Mouse (Mus musculus) hindbrain, postnatal 0 days (tissue): ENCODE data around the gene Klf13. TPM values are rescaled to one million over a fixed set of nuclear protein-coding genes. Genes with fewer than 3 reads are reported as not detected.

ENCODE experiments used
- ATAC-seq: fragments of 200-750 bp; cut with Nextera tagmentation; 2 replicates; pipeline ENCODE4 v1.8.0; 2017; ENCODE audit warnings: mild to moderate bottlenecking, moderate TSS enrichment, moderate library complexity
- DNase-seq: peaks from one replicate; pipeline ENCODE4 v3.0.0-alpha.2; 2015; ENCODE audit warnings: low spot score
- H3K27ac ChIP-seq: fragments of 300-500 bp; sonication (generic); 2 replicates; pipeline ENCODE4 v1.5.1; 2014; ENCODE audit warnings: mild to moderate bottlenecking
- H3K27me3 ChIP-seq: fragments of 300-500 bp; sonication (generic); 2 replicates; pipeline ENCODE4 v1.6.1; 2014; ENCODE audit warnings: low read length, mixed read lengths; ENCODE audit not compliant: insufficient read depth
- H3K36me3 ChIP-seq: fragments of 300-500 bp; sonication (generic); 2 replicates; pipeline ENCODE4 v1.6.1; 2014; ENCODE audit warnings: low read length, mixed read lengths; ENCODE audit not compliant: insufficient read depth
- H3K4me1 ChIP-seq: fragments of 300-500 bp; sonication (generic); 2 replicates; pipeline ENCODE4 v1.6.1; 2014; ENCODE audit warnings: antibody characterized with exemption, low read length, mixed read lengths; ENCODE audit not compliant: insufficient read depth
- H3K4me2 ChIP-seq: fragments of 300-500 bp; sonication (generic); 2 replicates; pipeline ENCODE4 v1.6.1; 2014; ENCODE audit warnings: low read depth, mild to moderate bottlenecking, low read length, moderate library complexity, mixed read lengths
- H3K4me3 ChIP-seq: fragments of 300-500 bp; sonication (generic); 2 replicates; pipeline ENCODE4 v1.5.1; 2014; ENCODE audit warnings: low read length
- H3K9ac ChIP-seq: fragments of 300-500 bp; sonication (generic); replicated peaks from 2 replicates; pipeline ENCODE4 v1.6.1; 2014; ENCODE audit warnings: mild to moderate bottlenecking, low read length, moderate library complexity, mixed read lengths
- H3K9me3 ChIP-seq: fragments of 300-500 bp; sonication (generic); 2 replicates; pipeline ENCODE4 v1.6.1; 2016; ENCODE audit warnings: low read length, mixed read lengths
- CTCF ChIP-seq: IDR thresholded peaks from 2 replicates; pipeline ENCODE4 v1.5.1; 2016; ENCODE audit warnings: antibody characterized with exemption, control low read depth, low read depth
- WGBS: fragments of 180-500 bp; shearing (Covaris S2); extraction: QIAGEN DNeasy Blood & Tissue Kit; methylation state at CpG from one replicate; pipeline ENCODE4 v1.1.7; 2014; 5-methylcytosine and 5-hydroxymethylcytosine counted together
- polyA plus RNA-seq: library from polyadenylated mRNA; unstranded; fragments of >200 nt; fragmentation: Nextera tagmentation; extraction: Ambion mirVana; gene quantifications from 2 replicates; pipeline ENCODE4 v1.2.1, GENCODE M21; 2015
- total RNA-seq: library from RNA; depleted of rRNA; stranded (reverse); fragments of >200 nt; gene quantifications from 2 replicates; pipeline ENCODE4 v1.2.3, GENCODE M21; 2014

The Klf13 gene
- total and polyA plus RNA-seq, 2 experiments from 2014 or later: 26.9 to 34.0 TPM

GRCm38 (mm10) chr7:63913724-63914692, 24.7 kb downstream of the Klf13 start:
- no peak for TF ChIP-seq CTCF
- Histone ChIP-seq H3K4me2 (no peak overlapping the region), H3K4me3 (no peak overlapping the region), H3K36me3 (no peaks in the 10 kb centered on the region), H3K9me3 (no peaks in the 10 kb centered on the region), H3K4me1 (peaks cover 34% of the 10 kb centered on the region), H3K27ac (peak overlapping the region; percentile 11; the same call in 1 of the 2 replicates), H3K27me3 (no peaks in the 10 kb centered on the region), H3K9ac (no peak overlapping the region)
- ATAC-seq: no peak
- 44% methylated on average over 10 of the region's 10 CpGs for WGBS
- no peak for DNase-seq

- DNase-seq (peak; percentile 1), ATAC-seq (no peak)
- Histone ChIP-seq H3K4me3 (no peak overlapping the region), H3K4me1 (peaks cover 41% of the 10 kb centered on the region), H3K9me3 (no peaks in the 10 kb centered on the region), H3K36me3 (no peaks in the 10 kb centered on the region), H3K27me3 (no peaks in the 10 kb centered on the region), H3K9ac (no peak overlapping the region), H3K4me2 (no peak overlapping the region), H3K27ac (peak overlapping the region; percentile 70)
- peak; percentile 32; the same call in 1 of the 2 replicates for TF ChIP-seq CTCF
- WGBS: 43% methylated on average over 12 of the region's 12 CpGs
Measured at GRCm38 (mm10) chr7:63912924-63913723, 25.6 kb downstream of the Klf13 start.

- no peaks in the 10 kb centered on the region for H3K27me3 ChIP-seq
- 0 out of 2 replicates have a peak overlapping the region, but pooled peaks have one; percentile 5 for H3K4me2 ChIP-seq
- H3K36me3 ChIP-seq: no peaks in the 10 kb centered on the region
- no peaks in the 10 kb centered on the region for H3K9me3 ChIP-seq
- WGBS: 21% methylated on average over 7 of the region's 7 CpGs
- no peak for TF ChIP-seq CTCF
- no peak overlapping the region for H3K4me3 ChIP-seq
- H3K9ac ChIP-seq: no peak overlapping the region
- H3K27ac ChIP-seq: peak overlapping the region; percentile 70
- DNase-seq (peak; percentile 56), ATAC-seq (peak; percentile 28; the same call in 1 of the 2 replicates)
- H3K4me1 ChIP-seq: peaks cover 42% of the 10 kb centered on the region
Measured at GRCm38 (mm10) chr7:63912234-63912810, 26.4 kb downstream of the Klf13 start.

- no peak overlapping the region for H3K4me3 ChIP-seq
Measured at GRCm38 (mm10) chr7:63911383-63912233, 27.1 kb downstream of the Klf13 start.

GRCm38 (mm10) chr7:63910912-63911311, 27.8 kb downstream of the Klf13 start:
- ATAC-seq (no peak), DNase-seq (peak; percentile 3)
- no peak overlapping the region for H3K4me2 ChIP-seq
- no peaks in the 10 kb centered on the region for H3K27me3 ChIP-seq
- no peaks in the 10 kb centered on the region for H3K36me3 ChIP-seq
- TF ChIP-seq CTCF: peak; percentile 24; the same call in 1 of the 2 replicates
- no peak overlapping the region for H3K9ac ChIP-seq
- 48% methylated on average over 4 of the region's 4 CpGs for WGBS
- H3K4me3 ChIP-seq: no peak overlapping the region
- peak overlapping the region; percentile 70; the same call in 1 of the 2 replicates for H3K27ac ChIP-seq
- H3K9me3 ChIP-seq: no peaks in the 10 kb centered on the region
- H3K4me1 ChIP-seq: peaks cover 41% of the 10 kb centered on the region

More at GRCm38 (mm10) chr7:63911383-63912233, 27.1 kb downstream of the Klf13 start:
- no peak for TF ChIP-seq CTCF
- no peak overlapping the region for H3K9ac ChIP-seq
- peaks cover 41% of the 10 kb centered on the region for H3K4me1 ChIP-seq
- H3K27ac ChIP-seq: peak overlapping the region; percentile 70
- no peaks in the 10 kb centered on the region for H3K9me3 ChIP-seq
- H3K36me3 ChIP-seq: no peaks in the 10 kb centered on the region
- ATAC-seq: peak; percentile 62; the same call in 1 of the 2 replicates
- 0 out of 2 replicates have a peak overlapping the region, but pooled peaks have one; percentile 5 for H3K4me2 ChIP-seq
- H3K27me3 ChIP-seq: no peaks in the 10 kb centered on the region
- WGBS: 34% methylated on average over 8 of the region's 8 CpGs
- DNase-seq: peak; percentile 58
